Mouse (Mus musculus) thymus, postnatal 25 days (tissue): ENCODE measurements around the gene Nos3.
A peak's percentile ranks its signal among the peaks of the same experiment; 100 is the strongest.

Source experiments
- DNase-seq: peaks from one replicate; pipeline ENCODE4 v3.0.0; 2022

The Nos3 gene

GRCm38 (mm10) chr5:24364508-24364907, at the start of gene Nos3:
Gene Nos3, plus strand, starts transcription at chr5:24364810.
- DNase-seq: no peak

- peak; percentile 35 for DNase-seq
These were observed 44.7 kb upstream of the Nos3 start for GRCm38 (mm10) chr5:24319776-24320466.

- no peak for DNase-seq
These were observed 44.2 kb upstream of the Nos3 start for GRCm38 (mm10) chr5:24320467-24320813.

- DNase-seq: no peak
These were observed 43.7 kb upstream of the Nos3 start for GRCm38 (mm10) chr5:24320894-24321293.

- DNase-seq: no peak
These were observed 42.6 kb upstream of the Nos3 start for GRCm38 (mm10) chr5:24321711-24322682.

- no peak for DNase-seq
These were observed 39.4 kb upstream of the Nos3 start for GRCm38 (mm10) chr5:24325251-24325650.

- no peak for DNase-seq
These were observed 38.3 kb upstream of the Nos3 start for GRCm38 (mm10) chr5:24326166-24326841.

GRCm38 (mm10) chr5:24326842-24327417, 37.7 kb upstream of the Nos3 start:
- no peak for DNase-seq

- no peak for DNase-seq
These were observed 35.8 kb upstream of the Nos3 start for GRCm38 (mm10) chr5:24328813-24329211.

- DNase-seq: no peak
These were observed 35.2 kb upstream of the Nos3 start for GRCm38 (mm10) chr5:24329212-24329964.

GRCm38 (mm10) chr5:24329965-24330298, 34.7 kb upstream of the Nos3 start:
- no peak for DNase-seq

- DNase-seq: no peak
These were observed 32.2 kb upstream of the Nos3 start for GRCm38 (mm10) chr5:24332401-24332800.

- DNase-seq: no peak
These were observed 29.9 kb upstream of the Nos3 start for GRCm38 (mm10) chr5:24334749-24335148.

GRCm38 (mm10) chr5:24335888-24336511, 28.6 kb upstream of the Nos3 start:
- peak; percentile 62 for DNase-seq

- DNase-seq: no peak
These were observed 27.2 kb upstream of the Nos3 start for GRCm38 (mm10) chr5:24337366-24337765.

- DNase-seq: no peak
These were observed 26.8 kb upstream of the Nos3 start for GRCm38 (mm10) chr5:24337821-24338220.

GRCm38 (mm10) chr5:24342205-24342963, 22.2 kb upstream of the Nos3 start:
- DNase-seq: no peak

- no peak for DNase-seq
These were observed 21.6 kb upstream of the Nos3 start for GRCm38 (mm10) chr5:24342966-24343365.

- DNase-seq: peak; percentile 12
These were observed 21.2 kb upstream of the Nos3 start for GRCm38 (mm10) chr5:24343379-24343778.

GRCm38 (mm10) chr5:24343977-24344436, 20.6 kb upstream of the Nos3 start:
- DNase-seq: peak; percentile 65

GRCm38 (mm10) chr5:24344477-24345051, 20.0 kb upstream of the Nos3 start:
- DNase-seq: peak; percentile 91
